Comparison of ENCODE assay signal across 14 mouse cellular contexts in the genomic region with DNA sequence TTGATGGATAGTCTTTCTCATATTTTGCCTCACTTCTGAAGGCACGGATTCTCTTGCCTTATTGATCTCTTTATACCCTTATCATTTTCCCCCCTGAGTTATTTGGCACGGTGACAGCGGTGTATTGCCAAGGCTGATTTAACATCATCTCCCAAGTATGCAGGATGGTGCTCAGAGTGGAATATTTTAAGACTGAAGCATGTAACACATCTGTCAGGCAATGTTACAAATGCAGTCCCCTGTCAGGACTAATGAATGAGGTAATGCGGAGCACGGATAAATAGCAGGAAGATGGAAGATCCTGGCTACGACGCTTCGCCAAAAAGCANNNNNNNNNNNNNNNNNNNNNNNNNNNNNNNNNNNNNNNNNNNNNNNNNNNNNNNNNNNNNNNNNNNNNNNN.
DNase-seq lines count a peak whose midpoint lies in the region; ATAC-seq and TF ChIP-seq lines count a peak whose summit lies in the region.
"Had no signal": no experiment of that assay in that cellular context is flagged by ENCODE, and none has a peak within 500 bp of the region (broad histone marks: within the 10 kb centered on the region; RNA-seq: fewer than 3 reads in every experiment).

No protein-coding gene starts in this region.

- no peak for DNase-seq in heart, adult 8-10 months (ENCODE audit: low spot score)
- peak; percentile 7 for DNase-seq in 3T3-L1 (ENCODE audit: low read depth, low spot score)
- no peak for DNase-seq in right cerebral cortex, postnatal 36 days (ENCODE audit: low spot score in 2 of 2)
- DNase-seq in cerebellum, adult 11-12 months = no peak
- DNase-seq: cerebellum, adult 9-11 months; lung, adult 2 months; spleen, adult 18-20 months had no signal

- no peak overlapping the region for H3ac ChIP-seq in C2C12 (ENCODE audit: control insufficient read depth, insufficient read length, low read depth)

- peak overlapping the region; percentile 30; the same call in 1 of the 2 replicates for H3K27ac ChIP-seq in heart, embryonic 15.5 days
- H3K27ac ChIP-seq in hindbrain, embryonic 15.5 days (replicated peaks) = peak overlapping the region; percentile 50; the same call in 1 of the 2 replicates
- H3K27ac ChIP-seq: embryonic facial prominence, embryonic 12.5 days; kidney, embryonic 15.5 days; midbrain, embryonic 12.5 days had no signal

- H3K4me2 ChIP-seq in heart, embryonic 15.5 days = no peak overlapping the region
- no peak overlapping the region for H3K4me2 ChIP-seq in hindbrain, embryonic 15.5 days
- H3K4me2 ChIP-seq: embryonic facial prominence, embryonic 12.5 days; heart, embryonic 11.5 days; kidney, embryonic 15.5 days; midbrain, embryonic 12.5 days had no signal

- H3K4me1 ChIP-seq in heart, embryonic 15.5 days (replicated peaks) = peaks cover 36% of the 10 kb centered on the region
- peaks cover 18% of the 10 kb centered on the region for H3K4me1 ChIP-seq in hindbrain, embryonic 15.5 days (replicated peaks)

- no peaks in the 10 kb centered on the region for H3K9me3 ChIP-seq in heart, embryonic 15.5 days (replicated peaks)
- no peaks in the 10 kb centered on the region for H3K9me3 ChIP-seq in hindbrain, embryonic 15.5 days
- H3K9me3 ChIP-seq: embryonic facial prominence, embryonic 12.5 days; kidney, embryonic 15.5 days; midbrain, embryonic 12.5 days had no signal

- no peak for TF ChIP-seq CTCF in C2C12 (IDR thresholded peaks at IDR 0.05; ENCODE audit: control insufficient read depth, insufficient read depth, insufficient read length)

- WGBS in heart, embryonic 15.5 days = 35% methylated on average over 8 of the region's 8 CpGs
- 28% methylated on average over 8 of the region's 8 CpGs for WGBS in hindbrain, embryonic 15.5 days

- H3K27me3 ChIP-seq in heart, embryonic 15.5 days = no peaks in the 10 kb centered on the region
- no peaks in the 10 kb centered on the region for H3K27me3 ChIP-seq in C2C12 (ENCODE audit: control insufficient read depth, insufficient read depth, insufficient read length)
- H3K27me3 ChIP-seq in hindbrain, embryonic 15.5 days = no peaks in the 10 kb centered on the region
- H3K27me3 ChIP-seq: embryonic facial prominence, embryonic 12.5 days; kidney, embryonic 15.5 days; midbrain, embryonic 12.5 days had no signal

- no peaks in the 10 kb centered on the region for H3K36me3 ChIP-seq in heart, embryonic 15.5 days
- no peaks in the 10 kb centered on the region for H3K36me3 ChIP-seq in C2C12 (ENCODE audit: control insufficient read depth, insufficient read depth)
- H3K36me3 ChIP-seq in hindbrain, embryonic 15.5 days = no peaks in the 10 kb centered on the region
- H3K36me3 ChIP-seq: embryonic facial prominence, embryonic 12.5 days; kidney, embryonic 15.5 days; midbrain, embryonic 12.5 days had no signal

- H3K9ac ChIP-seq in heart, embryonic 15.5 days = no peak overlapping the region
- H3K9ac ChIP-seq in hindbrain, embryonic 15.5 days = no peak overlapping the region
- H3K9ac ChIP-seq: embryonic facial prominence, embryonic 12.5 days; kidney, embryonic 15.5 days; midbrain, embryonic 12.5 days had no signal

- ATAC-seq in heart, embryonic 15.5 days (replicated peaks; ENCODE audit: insufficient number of reproducible peaks, insufficient read depth, low FRiP score, low read depth) = no peak
- no peak for ATAC-seq in hindbrain, embryonic 15.5 days (ENCODE audit: low FRiP score, low read depth)

- H3K79me3 ChIP-seq in C2C12 (ENCODE audit: low read depth) = peaks cover 1% of the 10 kb centered on the region

- H3K79me2 ChIP-seq in C2C12 (ENCODE audit: control insufficient read depth, insufficient read depth) = no peaks in the 10 kb centered on the region

- H3K4me3 ChIP-seq in heart, embryonic 15.5 days = no peak overlapping the region
- H3K4me3 ChIP-seq in C2C12 (ENCODE audit: insufficient read depth, poor library complexity, severe bottlenecking) = no peak overlapping the region
- no peak overlapping the region for H3K4me3 ChIP-seq in hindbrain, embryonic 15.5 days
- H3K4me3 ChIP-seq: embryonic facial prominence, embryonic 12.5 days; kidney, embryonic 15.5 days; midbrain, embryonic 12.5 days had no signal

TF ChIP-seq in C2C12, 6 proteins besides CTCF, POLR2A, EP300 and RAD21:
- TF ChIP-seq MYOD1 (IDR thresholded peaks at IDR 0.05; ENCODE audit: control insufficient read depth, insufficient read length, low read depth) (peak; percentile 70), CEBPB (IDR thresholded peaks at IDR 0.05; ENCODE audit: low read depth) (no peak), USF1 (IDR thresholded peaks at IDR 0.05; ENCODE audit: low read depth) (no peak), FOSL1 (IDR thresholded peaks at IDR 0.05; ENCODE audit: insufficient read depth, low read length, poor library complexity, severe bottlenecking) (no peak), MYOG (IDR thresholded peaks at IDR 0.05; ENCODE audit: control insufficient read depth, extremely low read depth, insufficient read length) (no peak), MAX (IDR thresholded peaks at IDR 0.05) (no peak)
TF ChIP-seq in C2C12: peak in this region for 1.
